Mouse (Mus musculus) liver, adult 10 weeks (tissue): ENCODE results near the gene Gm45261. TPM values are rescaled to one million over a fixed set of nuclear protein-coding genes. Genes with fewer than 3 reads are reported as not detected.

Experiments
- polyA plus RNA-seq: library from polyadenylated mRNA; stranded (reverse); fragments of 350-450 nt; fragmentation: Illumina TruSeq; extraction: RNeasy Lipid Tissue Mini Kit (QIAGEN cat#74804); gene quantifications from one replicate; pipeline ENCODE4 v1.2.3, GENCODE M21; 2014; ENCODE audit warnings: low read depth, low replicate concordance

The Gm45261 gene
- polyA plus RNA-seq = not detected

GRCm38 (mm10) chr1:80461348-80461747 lies at the start of gene Gm45261:
Gene Gm45261 (minus strand): TSS chr1:80461448.

Other genes with a start within 250 kb of the Gm45261 start
- not detected for gene Fam124b, start 243.0 kb downstream of the Gm45261 start, polyA plus RNA-seq
- 189 TPM for gene Cul3, start 121.0 kb downstream of the Gm45261 start, polyA plus RNA-seq